Comparison of ENCODE assay signal across 8 mouse cellular contexts in the genomic region with DNA sequence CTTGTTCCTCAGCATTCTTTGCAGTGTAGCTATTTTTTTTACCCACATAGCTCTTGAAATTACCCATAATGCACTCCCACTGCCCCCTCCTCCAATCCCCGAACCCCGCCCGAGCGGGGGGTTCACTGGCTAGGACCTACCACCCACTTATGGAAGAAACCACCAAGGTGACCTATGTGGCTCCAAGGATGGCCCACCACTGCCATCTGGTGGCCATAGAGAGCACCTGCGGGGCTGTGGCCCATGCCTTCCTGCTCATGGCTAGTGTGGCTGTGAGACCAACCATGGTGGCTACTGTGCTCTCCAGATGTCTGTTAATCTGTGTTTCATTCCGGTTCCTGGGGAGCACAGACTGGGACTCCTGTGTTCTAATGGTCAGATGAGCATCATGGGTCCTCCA. TPM values are rescaled to one million over a fixed set of nuclear protein-coding genes. Genes with fewer than 3 reads are reported as not detected.
DNase-seq lines count a peak whose midpoint lies in the region; ATAC-seq and TF ChIP-seq lines count a peak whose summit lies in the region.

No protein-coding gene starts in this region.

- peak; percentile 94 for TF ChIP-seq CTCF in heart, adult 2 months (IDR thresholded peaks at IDR 0.05)
- TF ChIP-seq CTCF in small intestine, adult 2 months (IDR thresholded peaks at IDR 0.05; ENCODE audit: extremely low read depth, insufficient read length, insufficient replicate concordance, low read depth, low read length): peak; percentile 95

- no peak for TF ChIP-seq EP300 in heart, adult 2 months (IDR thresholded peaks at IDR 0.05; ENCODE audit: insufficient read depth, low read depth, low read length)

- DNase-seq in heart, adult 2 months: peak; percentile 35 to 65
- peak; percentile 58 for DNase-seq in Muller cell, postnatal 12 days (ENCODE audit: inconsistent ontology term)
- DNase-seq in cerebellum, postnatal 36 days: peak; percentile 68 to 69
- peak; percentile 39 to 64 for DNase-seq in heart, postnatal 10 days
- DNase-seq in large intestine, adult 2 months (ENCODE audit: low read depth, low spot score): peak; percentile 36
- DNase-seq in lung, postnatal 10 days: peak; percentile 51

- intact Hi-C loops in heart, adult 2 months (cut with DNase I): no loop called here
- intact Hi-C loops in heart, postnatal 10 days (cut with DNase I): loop anchor here (2.0 kb wide), 1 partner anchor 25 kb away; no protein-coding TSS in a partner anchor

- no peaks in the 10 kb centered on the region for H3K36me3 ChIP-seq in heart, adult 2 months (ENCODE audit: control insufficient read depth, insufficient read depth, low read length)
- no peaks in the 10 kb centered on the region for H3K36me3 ChIP-seq in heart, embryonic 12.5 days
- no peaks in the 10 kb centered on the region for H3K36me3 ChIP-seq in small intestine, adult 2 months (ENCODE audit: control insufficient read depth, insufficient read depth, low read length)

- ATAC-seq in heart, embryonic 12.5 days (ENCODE audit: insufficient number of reproducible peaks, low FRiP score): no peak

- H3K4me3 ChIP-seq in heart, adult 2 months: no peak overlapping the region
- H3K4me3 ChIP-seq in heart, embryonic 12.5 days: no peak overlapping the region
- H3K4me3 ChIP-seq in small intestine, adult 2 months (ENCODE audit: low read depth, low read length): no peak overlapping the region

- no peaks in the 10 kb centered on the region for H3K79me2 ChIP-seq in heart, adult 2 months (replicated peaks; ENCODE audit: control insufficient read depth, insufficient read depth, low read length)

- no peak for TF ChIP-seq POLR2A in heart, adult 2 months (IDR thresholded peaks at IDR 0.05; ENCODE audit: insufficient read depth, low read depth, low read length)
- TF ChIP-seq POLR2A in small intestine, adult 2 months (IDR thresholded peaks at IDR 0.05; ENCODE audit: low read depth, low read length): no peak

- H3K27ac ChIP-seq in heart, adult 2 months: no peak overlapping the region
- H3K27ac ChIP-seq in heart, embryonic 12.5 days (ENCODE audit: poor library complexity, severe bottlenecking): no peak overlapping the region
- H3K27ac ChIP-seq in small intestine, adult 2 months (ENCODE audit: insufficient read depth, low read depth, low read length): no peak overlapping the region

- no peak overlapping the region for H3K4me2 ChIP-seq in heart, embryonic 12.5 days

- no peaks in the 10 kb centered on the region for H3K27me3 ChIP-seq in heart, adult 2 months (ENCODE audit: control insufficient read depth, insufficient read depth, low read length)
- peaks cover 9% of the 10 kb centered on the region for H3K27me3 ChIP-seq in heart, embryonic 12.5 days (replicated peaks)
- no peaks in the 10 kb centered on the region; the same call in 1 of the 2 replicates for H3K27me3 ChIP-seq in small intestine, adult 2 months (ENCODE audit: control insufficient read depth, insufficient read depth, low read length)

- no peaks in the 10 kb centered on the region for H3K4me1 ChIP-seq in heart, adult 2 months (ENCODE audit: control insufficient read depth, insufficient read depth, low read length)
- H3K4me1 ChIP-seq in heart, embryonic 12.5 days (replicated peaks): no peaks in the 10 kb centered on the region
- H3K4me1 ChIP-seq in small intestine, adult 2 months (ENCODE audit: control insufficient read depth, insufficient read depth, insufficient read length, low read length): no peaks in the 10 kb centered on the region

- 21% methylated on average over 6 of the region's 6 CpGs for WGBS in heart, adult 2 months
- 20% methylated on average over 6 of the region's 6 CpGs for WGBS in heart, embryonic 12.5 days
- 6% methylated on average over 6 of the region's 6 CpGs for WGBS in large intestine, adult 2 months
- 6% methylated on average over 6 of the region's 6 CpGs for WGBS in small intestine, adult 2 months

- H3K9ac ChIP-seq in heart, adult 2 months (ENCODE audit: low read depth, low read length): no peak overlapping the region
- H3K9ac ChIP-seq in heart, embryonic 12.5 days: no peak overlapping the region

- H3K9me3 ChIP-seq in heart, embryonic 12.5 days (replicated peaks): no peaks in the 10 kb centered on the region

RNA-seq across cellular contexts. Expression of gene Tas1r2, which starts 16.5 kb away (rescaled TPM):
- not detected for total RNA-seq in heart, adult 2 months (2021)
- not detected in 2 replicates for polyA plus RNA-seq in heart, adult 2 months (2012; rRNA removed)
- 0.05 TPM in 1 of 2 replicates, not detected in the other for polyA plus RNA-seq in heart, embryonic 12.5 days (2016; fragmentation: Nextera tagmentation; extraction: Ambion mirVana)
- total RNA-seq in heart, postnatal 10 days (2021): not detected
- polyA plus RNA-seq in large intestine, adult 2 months (2012; rRNA removed): 0.11 TPM in 1 of 2 replicates, not detected in the other
- 0.10 and 0.41 TPM in 2 replicates for polyA plus RNA-seq in small intestine, adult 2 months (2012; rRNA removed)

RNA-seq across cellular contexts. Expression of gene Aldh4a1, which starts 47.2 kb away (rescaled TPM):
- total RNA-seq in heart, adult 2 months (2021): 10 to 100 TPM; 79.7 to 96.7 TPM
- 120 and 149 TPM in 2 replicates for polyA plus RNA-seq in heart, adult 2 months (2012; rRNA removed)
- polyA plus RNA-seq in heart, embryonic 12.5 days (2016; fragmentation: Nextera tagmentation; extraction: Ambion mirVana): 22.7 and 23.2 TPM in 2 replicates
- 10 to 100 TPM; 15.6 to 15.7 TPM for total RNA-seq in heart, postnatal 10 days (2021)
- polyA plus RNA-seq in large intestine, adult 2 months (2012; rRNA removed): 23.3 and 53.1 TPM in 2 replicates
- 48.3 and 110 TPM in 2 replicates for polyA plus RNA-seq in small intestine, adult 2 months (2012; rRNA removed)
